Mouse (Mus musculus) CH12F3 (cell line): ENCODE results near the gene Rnf180.

Experiments
- in situ Hi-C: fragments of 300-500 bp; cut with MboI; formaldehyde crosslinking; loops from 2 replicates; pipeline ENCODE4 v1.14.3; 2020; ENCODE audit warnings: low sequenced_read_pairs

Rnf180 gene

GRCm38 (mm10) chr13:105256757-105257433 is 37.7 kb downstream of the Rnf180 start:
- in situ Hi-C loops = loop anchor here (25.0 kb wide), 1 partner anchor 1455 kb away; no protein-coding TSS in a partner anchor

DNA sequence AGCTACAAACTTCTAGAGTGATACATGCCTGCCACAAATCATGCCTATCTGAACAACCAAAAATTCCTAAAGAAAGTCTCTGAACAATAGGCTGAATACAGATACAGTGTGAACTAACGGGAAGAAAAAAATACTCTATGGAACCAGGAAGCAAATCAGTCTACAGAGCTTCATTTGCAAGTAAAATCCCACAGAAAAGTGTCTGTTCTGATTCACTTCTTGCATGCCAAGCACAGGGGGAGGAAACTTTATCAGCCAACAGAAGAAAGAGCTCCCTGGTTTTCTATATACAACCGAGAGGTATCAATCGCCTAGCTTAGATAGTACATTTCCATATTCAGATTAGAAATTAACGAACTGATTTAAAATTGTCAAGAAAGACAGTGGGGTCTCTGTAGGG is 43.8 kb downstream of the Rnf180 start:
- in situ Hi-C loops = loop anchor here (25.0 kb wide), 1 partner anchor 1462 kb away; no protein-coding TSS in a partner anchor

DNA sequence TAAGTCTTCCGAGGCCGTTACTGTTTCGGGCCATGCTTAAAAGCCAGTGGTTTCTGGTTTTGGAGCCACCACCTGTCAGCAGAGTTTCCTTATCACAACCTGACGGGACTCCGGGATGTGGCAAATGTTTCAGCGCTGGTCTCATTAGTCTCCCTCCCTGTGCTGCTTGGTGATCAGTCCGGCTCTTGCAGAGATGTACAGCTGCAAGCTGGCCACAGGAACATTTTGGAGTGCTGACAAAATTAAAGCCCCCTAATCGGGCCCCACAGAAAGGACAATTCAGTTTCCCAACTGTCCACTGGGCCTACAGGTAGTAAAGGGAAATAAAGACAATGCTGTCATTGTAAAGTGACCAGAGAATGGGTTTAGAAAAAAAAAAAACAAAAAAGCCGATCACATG is 44.4 kb downstream of the Rnf180 start:
- in situ Hi-C loops = loop anchor here (25.0 kb wide), 1 partner anchor 1462 kb away; no protein-coding TSS in a partner anchor

GRCm38 (mm10) chr13:105249599-105249998 is 45.0 kb downstream of the Rnf180 start:
- in situ Hi-C loops = no loop called here

DNA sequence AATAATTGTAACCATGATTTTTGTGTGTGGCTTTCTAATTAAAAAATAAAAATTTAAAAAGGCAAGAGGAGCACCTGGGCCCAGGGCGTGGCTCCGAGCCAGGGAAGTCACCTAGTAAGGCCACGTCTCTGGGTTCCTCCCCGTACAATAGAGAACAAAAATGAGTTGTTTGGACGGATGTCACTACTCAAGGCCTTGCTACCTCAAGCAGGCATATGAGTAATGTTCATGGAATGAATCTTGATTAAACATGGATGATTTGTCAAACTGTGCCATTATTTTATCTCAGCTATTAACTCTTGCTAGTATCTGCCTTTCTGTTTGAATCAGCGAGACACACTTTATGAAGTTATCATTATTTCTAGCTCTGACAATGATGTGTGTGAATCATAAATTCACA is 46.9 kb downstream of the Rnf180 start:
- in situ Hi-C loops = no loop called here

DNA sequence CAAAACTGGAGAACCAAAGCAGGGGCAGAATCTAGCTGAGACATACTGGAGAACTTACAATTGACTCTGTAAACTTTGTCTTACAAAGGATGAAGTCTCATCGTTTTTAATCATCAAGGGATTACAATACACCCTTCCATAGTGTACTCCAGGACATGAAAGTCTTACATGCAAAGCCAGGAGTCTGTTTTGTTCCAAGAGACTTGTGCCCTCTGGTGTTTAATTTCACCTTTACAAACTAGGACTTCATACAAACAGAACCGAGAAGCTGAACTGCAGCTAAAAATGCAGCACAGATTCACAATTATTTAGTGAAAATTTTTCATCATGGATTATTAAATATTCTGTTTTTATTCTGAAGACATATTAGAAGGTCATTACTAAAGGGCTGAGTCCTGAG is 53.8 kb downstream of the Rnf180 start:
- in situ Hi-C loops = no loop called here

DNA sequence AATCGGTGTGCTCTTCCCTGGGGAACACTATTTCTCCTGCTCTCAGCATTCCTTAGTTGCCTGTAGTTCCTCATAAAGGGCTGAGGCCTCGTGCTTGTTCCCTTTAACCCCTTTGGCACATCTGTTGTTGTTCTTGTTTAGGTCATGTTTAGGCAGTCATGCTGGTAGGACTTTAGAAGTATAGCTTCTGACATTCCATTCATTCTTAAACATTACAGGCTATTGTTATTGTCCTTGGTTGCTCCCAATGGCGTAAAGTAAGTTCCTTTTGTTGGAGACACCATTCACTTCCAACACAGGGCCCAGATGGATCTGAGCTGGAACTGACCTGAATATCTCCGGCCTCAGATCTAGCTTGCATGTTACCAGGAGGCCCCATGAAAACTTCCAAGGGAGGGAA is 67.5 kb downstream of the Rnf180 start:
- in situ Hi-C loops = no loop called here

- in situ Hi-C loops = no loop called here
Measured at GRCm38 (mm10) chr13:105224048-105224447, 70.6 kb downstream of the Rnf180 start.

GRCm38 (mm10) chr13:105223147-105223546 is 71.5 kb downstream of the Rnf180 start:
- in situ Hi-C loops = no loop called here

GRCm38 (mm10) chr13:105222016-105222725 is 72.4 kb downstream of the Rnf180 start:
- in situ Hi-C loops = no loop called here

DNA sequence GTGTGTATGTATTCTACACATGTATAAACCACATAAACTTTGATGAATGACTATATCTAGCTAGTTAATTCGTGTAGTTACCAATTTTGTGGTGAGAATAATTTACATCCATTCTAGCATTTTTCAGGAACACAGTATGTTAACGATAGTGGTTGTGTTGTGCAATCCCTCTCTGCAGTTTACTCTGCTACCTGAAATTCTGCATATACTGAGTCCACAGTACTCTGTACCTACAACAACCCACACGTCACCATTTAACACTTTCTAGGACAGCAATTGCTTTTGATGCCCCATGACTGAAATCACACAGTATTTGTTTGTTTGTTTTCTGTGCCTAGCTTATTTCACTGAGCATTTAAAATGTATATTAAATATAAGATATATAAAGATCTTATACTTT is 83.9 kb downstream of the Rnf180 start:
- in situ Hi-C loops = no loop called here

GRCm38 (mm10) chr13:105203851-105204250 is 90.8 kb downstream of the Rnf180 start:
- in situ Hi-C loops = no loop called here

DNA sequence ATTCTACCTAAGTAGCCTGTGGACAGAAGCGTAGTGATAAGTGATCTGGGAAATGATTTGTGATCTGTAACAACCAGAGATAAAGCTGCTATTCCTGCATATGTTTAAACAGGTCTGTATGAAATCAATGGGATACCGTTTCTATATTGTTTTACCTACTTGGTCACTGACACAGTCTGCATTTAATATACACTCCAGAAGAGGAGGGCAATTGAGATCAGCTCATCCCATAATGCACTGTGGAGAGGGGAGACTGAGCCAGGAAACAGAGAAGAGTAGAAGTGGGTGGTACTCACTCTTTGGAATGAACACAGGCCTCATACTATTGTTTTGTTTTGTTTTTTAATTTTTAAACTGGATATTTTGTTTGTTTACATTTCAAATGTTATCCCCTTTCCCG is 96.0 kb downstream of the Rnf180 start:
- in situ Hi-C loops = no loop called here

DNA sequence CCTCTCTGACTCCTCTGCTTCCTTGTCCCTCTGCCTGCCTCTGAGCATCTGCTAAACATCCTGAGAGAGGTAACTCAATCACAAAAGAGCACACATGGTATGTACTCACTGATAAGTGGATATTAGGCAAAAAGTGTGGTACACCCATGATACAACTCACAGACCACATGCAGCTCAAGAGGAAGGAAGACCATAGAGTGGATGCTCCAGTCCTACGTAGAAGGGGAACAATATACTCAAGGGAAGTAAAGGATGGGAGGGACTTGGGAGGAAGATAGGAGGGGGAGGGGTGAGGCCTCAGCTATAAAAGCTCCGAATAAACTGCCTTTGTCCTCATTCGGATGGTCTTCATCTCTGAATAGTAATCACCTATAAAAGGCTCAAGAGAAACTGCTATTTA is 96.6 kb downstream of the Rnf180 start:
- in situ Hi-C loops = no loop called here

- in situ Hi-C loops = no loop called here
Measured at GRCm38 (mm10) chr13:105193583-105193982, 101.0 kb downstream of the Rnf180 start.

GRCm38 (mm10) chr13:105188730-105189129 is 105.9 kb downstream of the Rnf180 start:
- in situ Hi-C loops = no loop called here

DNA sequence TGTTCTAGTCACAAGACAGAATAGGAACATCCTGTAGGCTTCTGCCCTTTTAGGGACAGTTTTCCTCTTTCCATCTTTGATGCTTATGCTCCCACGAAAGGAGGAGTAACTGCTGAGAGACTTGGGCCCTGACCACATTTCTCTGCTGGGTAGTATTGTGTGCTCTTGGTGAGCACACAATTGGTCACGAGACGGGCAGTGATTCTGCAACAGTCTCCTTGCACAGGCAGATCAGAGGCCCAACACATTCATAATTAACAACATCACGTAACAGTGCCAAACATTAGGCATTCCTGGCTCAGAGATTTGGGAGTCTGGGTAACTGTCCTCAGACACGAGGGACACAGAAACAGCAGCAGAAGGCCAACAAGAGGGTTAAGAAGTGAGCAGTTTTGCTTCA is 113.8 kb downstream of the Rnf180 start:
- in situ Hi-C loops = no loop called here

GRCm38 (mm10) chr13:105165441-105165840 is 129.2 kb downstream of the Rnf180 start:
- in situ Hi-C loops = no loop called here

GRCm38 (mm10) chr13:105153955-105154354 is 140.7 kb downstream of the Rnf180 start:
- in situ Hi-C loops = no loop called here

DNA sequence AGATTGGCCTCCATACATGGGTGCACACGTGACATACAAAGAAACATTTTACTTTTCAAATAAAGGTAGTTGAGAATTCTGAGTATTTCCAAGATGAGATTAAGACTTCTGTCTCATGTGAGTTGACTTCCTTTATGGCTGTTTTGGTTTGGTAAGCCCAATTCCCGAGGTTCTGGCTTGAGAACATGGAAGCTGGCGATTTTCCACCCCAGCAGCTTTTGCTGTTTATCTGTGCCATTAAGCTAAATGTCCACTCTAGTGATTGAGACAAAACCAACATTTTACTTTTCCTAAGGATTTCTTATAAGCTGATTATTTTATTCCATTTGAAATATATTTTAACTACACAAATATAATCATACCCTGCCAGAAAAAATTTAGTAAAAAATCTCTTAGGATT is 144.6 kb downstream of the Rnf180 start:
- in situ Hi-C loops = no loop called here

GRCm38 (mm10) chr13:105147795-105148418 is 146.7 kb downstream of the Rnf180 start:
- in situ Hi-C loops = no loop called here

- in situ Hi-C loops = no loop called here
Measured at GRCm38 (mm10) chr13:105146827-105147226, 147.8 kb downstream of the Rnf180 start.
